Mouse (Mus musculus) liver, adult 2 months (tissue): ENCODE data around the gene Ooep.

Source experiments
- CTCF ChIP-seq: fragments of 200-500 bp; IDR thresholded peaks from 2 replicates; pipeline ENCODE4 v1.5.1; 2011; ENCODE audit warnings: low read depth, low read length, control low read depth
- POLR2A ChIP-seq: fragments of 200-500 bp; IDR thresholded peaks from 2 replicates; pipeline ENCODE4 v1.6.1; 2011; ENCODE audit warnings: low read length, control low read depth; ENCODE audit not compliant: insufficient read depth; ENCODE audit errors: extremely low read depth

- TF ChIP-seq CTCF (no peak), POLR2A (no peak)
Observed at GRCm38 (mm10) chr9:78401596-78401995, 23.1 kb upstream of the Ooep start.
